26 mouse cellular contexts compared by ENCODE assay signal in genomic region chr9:59369220-59369619, GRCm38 (mm10). TPM values are rescaled to one million over a fixed set of nuclear protein-coding genes. Genes with fewer than 3 reads are reported as not detected.
DNase-seq lines count a peak whose midpoint lies in the region; ATAC-seq lines count a peak whose summit lies in the region.
"Had no signal": no experiment of that assay in that cellular context is flagged by ENCODE, and none has a peak within 500 bp of the region (broad histone marks: within the 10 kb centered on the region; RNA-seq: fewer than 3 reads in every experiment).

No protein-coding gene starts in this region.

- no peaks in the 10 kb centered on the region for H3K36me3 ChIP-seq in forebrain, embryonic 12.5 days (replicated peaks)
- H3K36me3 ChIP-seq: embryonic facial prominence, embryonic 10.5 days; embryonic facial prominence, embryonic 13.5 days; forebrain, embryonic 10.5 days; hindbrain, embryonic 12.5 days; intestine, embryonic 15.5 days had no signal

- ATAC-seq in forebrain, embryonic 12.5 days (ENCODE audit: low FRiP score): no peak
- ATAC-seq: CD4-positive, CD25-positive, alpha-beta regulatory T cell, adult 4 months; forebrain, embryonic 14.5 days; forebrain, postnatal 0 days; hindbrain, embryonic 16.5 days; intestine, embryonic 15.5 days; Patski had no signal

- no peak overlapping the region for H3K4me3 ChIP-seq in forebrain, embryonic 12.5 days (replicated peaks)
- H3K4me3 ChIP-seq: embryonic facial prominence, embryonic 10.5 days; embryonic facial prominence, embryonic 13.5 days; erythroblast, embryonic 14.5 days; forebrain, embryonic 10.5 days; gastrocnemius, adult 2 months; hindbrain, embryonic 12.5 days; intestine, embryonic 15.5 days had no signal

- H3K9me3 ChIP-seq in forebrain, embryonic 12.5 days: peaks cover 13% of the 10 kb centered on the region; the same call in 1 of the 2 replicates
- H3K9me3 ChIP-seq: intestine, embryonic 15.5 days had no signal

- peak; percentile 20 for DNase-seq in 3134 (ENCODE audit: extremely low read depth, insufficient read length, low spot score)
- peak; percentile 91 for DNase-seq in 416B (ENCODE audit: low read depth)
- DNase-seq in NIH3T3 (ENCODE audit: low read depth): peak; percentile 36
- no peak for DNase-seq in retina, postnatal 1 day
- DNase-seq in lung, postnatal 36 days: no peak
- DNase-seq: adrenal gland, postnatal 10 days; B cell, adult 2 months; cerebellum, adult 18-20 months; cerebellum, adult 9-10 months; cerebellum, postnatal 14 days; forebrain, postnatal 0 days; gastrocnemius, adult 2 months; gastrocnemius, postnatal 14 days; kidney, adult 11 months had no signal

- H3K4me2 ChIP-seq in forebrain, embryonic 12.5 days: no peak overlapping the region
- H3K4me2 ChIP-seq: embryonic facial prominence, embryonic 13.5 days; heart, embryonic 11.5 days; hindbrain, embryonic 12.5 days; intestine, embryonic 15.5 days had no signal

- H3K27ac ChIP-seq in forebrain, embryonic 12.5 days: no peak overlapping the region
- H3K27ac ChIP-seq: embryonic facial prominence, embryonic 10.5 days; embryonic facial prominence, embryonic 13.5 days; forebrain, embryonic 10.5 days; gastrocnemius, adult 2 months; hindbrain, embryonic 12.5 days; intestine, embryonic 15.5 days had no signal

- H3K9ac ChIP-seq in forebrain, embryonic 12.5 days: no peak overlapping the region
- H3K9ac ChIP-seq: embryonic facial prominence, embryonic 13.5 days; forebrain, postnatal 0 days; hindbrain, embryonic 12.5 days; intestine, embryonic 15.5 days had no signal

- H3K4me1 ChIP-seq in forebrain, embryonic 12.5 days: no peaks in the 10 kb centered on the region
- H3K4me1 ChIP-seq: embryonic facial prominence, embryonic 10.5 days; embryonic facial prominence, embryonic 13.5 days; forebrain, embryonic 10.5 days; hindbrain, embryonic 12.5 days; intestine, embryonic 15.5 days had no signal

- 78% methylated on average over 5 of the region's 5 CpGs for WGBS in forebrain, embryonic 12.5 days

- no peaks in the 10 kb centered on the region for H3K27me3 ChIP-seq in forebrain, embryonic 12.5 days
- H3K27me3 ChIP-seq: embryonic facial prominence, embryonic 13.5 days; hindbrain, embryonic 12.5 days; intestine, embryonic 15.5 days had no signal

RNA-seq across cellular contexts. Expression of gene Bbs4, which starts 15.9 kb away (rescaled TPM):
- polyA plus RNA-seq in forebrain, embryonic 12.5 days (2016; fragmentation: Nextera tagmentation; extraction: Ambion mirVana): 25.4 and 28.7 TPM in 2 replicates

Comparison
In these comparisons a context has a peak if more than half of its experiments do, and no peak if none do; other contexts are left out.
1. DNase-seq: peak in 3134 (single experiment), 416B (single experiment) and NIH3T3 (single experiment); none in retina, postnatal 1 day (single experiment) and lung, postnatal 36 days (single experiment).